Mouse (Mus musculus) ovary, postnatal 36 days (tissue): ENCODE results near the gene Rpl9-ps6.
"Not testable (repeated sequence)": the region's sequence is repeated elsewhere in the genome, so short reads cannot be mapped to it uniquely, and the experiment has no call there.

Source experiments
- DNase-seq: peaks from one replicate; pipeline ENCODE4 v3.0.0; 2022; ENCODE audit warnings: low spot score, mixed read lengths

Gene Rpl9-ps6

DNA sequence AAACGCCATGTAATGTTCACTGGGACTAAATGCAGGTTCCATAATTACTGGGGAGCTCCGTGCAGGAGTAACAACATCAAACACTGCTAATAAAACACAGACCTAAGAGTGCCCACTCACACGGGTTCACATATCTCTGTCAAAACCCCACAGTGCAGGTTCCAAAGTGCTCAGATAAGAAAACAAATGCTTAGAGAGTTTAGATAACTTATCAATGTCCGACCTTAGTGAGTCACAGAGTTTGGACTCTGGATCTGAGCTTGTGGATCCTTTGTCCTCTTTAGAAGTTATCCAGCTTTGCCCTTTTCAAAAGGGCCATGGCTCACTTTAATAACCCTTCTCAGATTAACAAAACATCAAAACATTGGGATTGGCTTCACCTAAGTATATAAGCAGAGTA lies 15.1 kb upstream of the Rpl9-ps6 start:
- no peak for DNase-seq

GRCm38 (mm10) chr19:32480791-32481442 lies 14.5 kb upstream of the Rpl9-ps6 start:
- no peak for DNase-seq

GRCm38 (mm10) chr19:32480255-32480654 lies 13.9 kb upstream of the Rpl9-ps6 start:
- DNase-seq = no peak

DNA sequence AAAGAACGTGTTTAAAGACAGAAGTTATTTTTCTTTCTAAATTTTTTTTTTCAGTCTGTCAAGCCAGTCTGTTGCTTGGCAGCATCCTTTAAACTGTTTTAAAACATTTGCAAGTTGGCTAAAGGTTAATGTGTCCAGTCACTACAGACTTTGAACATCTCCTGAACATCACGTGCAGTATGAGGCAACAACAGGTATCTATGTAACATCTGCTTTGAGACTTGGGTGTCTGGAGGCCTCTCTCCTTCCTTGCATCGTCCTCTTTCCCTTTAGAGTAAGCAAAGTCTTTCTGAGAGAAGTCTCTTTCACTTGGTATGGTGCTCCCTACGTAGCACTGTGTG lies 10.3 kb upstream of the Rpl9-ps6 start:
- DNase-seq = no peak

GRCm38 (mm10) chr19:32476016-32476711 lies 9.8 kb upstream of the Rpl9-ps6 start:
- DNase-seq = no peak

- no peak for DNase-seq
Measured at GRCm38 (mm10) chr19:32470570-32471263, 4.3 kb upstream of the Rpl9-ps6 start.

GRCm38 (mm10) chr19:32470059-32470497 lies 3.7 kb upstream of the Rpl9-ps6 start:
- DNase-seq = no peak

DNA sequence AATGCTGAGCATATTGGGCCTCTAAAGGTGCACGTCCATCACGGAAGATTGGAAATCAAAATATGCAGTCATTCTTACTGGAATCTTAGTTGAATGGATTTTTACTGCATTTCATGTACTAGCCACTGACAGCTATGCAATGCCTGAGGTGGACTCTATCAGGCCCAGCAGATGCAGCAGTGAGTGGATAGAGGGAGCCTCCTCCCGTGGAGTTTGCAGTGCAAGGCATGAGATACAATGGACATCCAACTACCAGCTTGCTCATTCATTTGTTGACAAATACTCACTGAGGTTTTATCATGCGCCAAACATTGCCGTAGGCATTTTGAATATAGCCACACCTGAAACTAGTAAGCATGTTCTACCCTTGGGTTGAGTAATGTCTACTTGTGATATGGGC lies 947 bp upstream of the Rpl9-ps6 start:
- DNase-seq = no peak

GRCm38 (mm10) chr19:32465228-32465627 lies 1.1 kb downstream of the Rpl9-ps6 start:
- DNase-seq = no peak

- no peak for DNase-seq
Measured at GRCm38 (mm10) chr19:32463037-32463436, 3.3 kb downstream of the Rpl9-ps6 start.

GRCm38 (mm10) chr19:32457631-32458030 lies 8.7 kb downstream of the Rpl9-ps6 start:
- DNase-seq = not testable (repeated sequence)

DNA sequence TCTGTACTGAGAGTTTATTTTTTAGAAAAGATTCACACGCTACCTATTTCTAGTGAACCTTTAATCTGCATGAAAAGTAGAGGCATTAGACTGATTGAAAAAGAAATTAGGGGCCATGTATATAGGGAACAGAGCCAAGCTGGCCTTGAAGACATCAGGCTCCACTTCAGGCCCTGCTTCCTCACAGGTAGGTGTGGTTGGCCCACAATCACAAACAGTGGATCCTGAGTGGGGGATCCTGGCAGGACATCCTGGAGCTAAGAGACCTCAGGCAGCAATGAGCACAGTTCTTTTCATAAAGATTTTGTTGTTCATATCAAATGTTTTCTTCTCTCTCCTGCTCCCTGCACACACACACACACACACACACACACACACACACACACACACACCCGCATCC lies 9.6 kb downstream of the Rpl9-ps6 start:
- no peak for DNase-seq

DNA sequence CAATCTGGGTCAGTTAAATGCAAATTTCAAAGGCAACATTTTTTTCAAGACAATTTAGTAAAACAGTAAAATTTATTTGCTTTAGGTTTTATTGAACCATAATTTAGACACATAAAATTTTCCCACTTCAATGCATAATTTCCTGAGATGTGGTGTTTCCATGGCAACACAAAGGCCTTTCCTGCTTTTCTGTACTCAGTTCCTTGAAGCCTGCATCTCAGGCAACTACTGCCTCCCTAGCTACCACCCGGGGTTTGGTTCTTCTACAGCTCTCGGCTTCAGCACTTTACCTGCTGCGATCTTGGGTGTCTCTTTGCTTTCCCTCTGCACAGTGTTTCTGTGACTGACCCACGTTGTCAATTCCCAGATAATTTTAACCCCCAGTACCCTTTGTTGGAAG lies 14.1 kb downstream of the Rpl9-ps6 start:
- DNase-seq = no peak

GRCm38 (mm10) chr19:32448931-32449330 lies 17.4 kb downstream of the Rpl9-ps6 start:
- DNase-seq = no peak

GRCm38 (mm10) chr19:32441568-32441967 lies 24.8 kb downstream of the Rpl9-ps6 start:
- DNase-seq = no peak

GRCm38 (mm10) chr19:32439356-32439755 lies 27.0 kb downstream of the Rpl9-ps6 start:
- no peak for DNase-seq

DNA sequence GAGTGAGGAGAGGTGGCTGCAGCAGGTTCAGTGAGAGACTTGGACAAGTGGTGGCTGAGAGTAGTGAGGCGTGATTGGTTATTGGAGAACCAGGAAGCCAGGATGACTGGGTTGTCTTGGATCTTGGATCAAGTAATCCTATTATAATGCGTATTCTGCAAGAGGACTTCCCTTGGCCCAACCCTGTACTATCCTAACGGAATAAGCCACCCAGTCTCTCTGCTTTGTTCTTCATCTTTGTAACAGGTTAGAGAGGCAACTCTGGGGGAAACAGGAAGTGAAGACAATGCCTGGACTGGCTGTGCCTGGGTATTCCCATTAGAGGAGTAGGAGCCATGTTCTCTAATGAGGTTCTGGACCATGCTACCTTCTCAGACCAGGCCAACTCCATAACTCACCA lies 40.5 kb downstream of the Rpl9-ps6 start:
- no peak for DNase-seq

- no peak for DNase-seq
Measured at GRCm38 (mm10) chr19:32424706-32425105, 41.7 kb downstream of the Rpl9-ps6 start.

DNA sequence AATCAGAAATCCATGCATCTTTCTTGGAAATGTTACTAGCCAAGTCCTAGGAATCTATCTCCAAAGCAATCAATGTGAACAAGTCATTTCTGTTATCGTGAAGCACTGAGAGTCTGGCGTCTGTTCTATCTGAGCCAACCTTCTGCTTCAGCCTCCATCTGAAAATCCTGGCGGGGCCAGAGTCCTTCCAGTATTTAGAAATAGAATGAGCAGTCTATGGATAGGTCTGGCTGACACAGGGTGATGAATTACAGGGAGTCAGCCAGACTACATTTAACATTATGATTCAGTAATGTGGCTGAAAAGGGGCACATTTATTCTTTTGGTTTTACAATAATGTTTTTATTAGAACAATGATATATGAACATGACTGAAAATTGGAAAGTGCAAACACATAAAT lies 47.3 kb downstream of the Rpl9-ps6 start:
- DNase-seq = no peak

- no peak for DNase-seq
Measured at GRCm38 (mm10) chr19:32416692-32417317, 49.6 kb downstream of the Rpl9-ps6 start.
